Mouse (Mus musculus) embryo, embryonic 11 days (tissue): ENCODE measurements around the gene Rsg1.

Experiments used
- DNase-seq: peaks from one replicate; pipeline ENCODE4 v3.0.0-alpha.2; 2015

The Rsg1 gene

GRCm38 (mm10) chr4:141213342-141213741 is 414 bp upstream of the Rsg1 start:
- DNase-seq = no peak

- DNase-seq = peak; percentile 63
These were observed 638 bp downstream of the Rsg1 start for GRCm38 (mm10) chr4:141214337-141214851.

GRCm38 (mm10) chr4:141219583-141220213 is 5.9 kb downstream of the Rsg1 start:
- DNase-seq = no peak

- no peak for DNase-seq
These were observed 8.1 kb downstream of the Rsg1 start for GRCm38 (mm10) chr4:141221848-141222247.

GRCm38 (mm10) chr4:141222752-141223151 is 9.0 kb downstream of the Rsg1 start:
- DNase-seq = no peak

GRCm38 (mm10) chr4:141228687-141229086 is 14.9 kb downstream of the Rsg1 start:
- no peak for DNase-seq

- DNase-seq = no peak
These were observed 19.4 kb downstream of the Rsg1 start for GRCm38 (mm10) chr4:141233196-141233595.

- DNase-seq = no peak
These were observed 21.9 kb downstream of the Rsg1 start for GRCm38 (mm10) chr4:141235537-141236111.

- DNase-seq = no peak
These were observed 23.1 kb downstream of the Rsg1 start for GRCm38 (mm10) chr4:141236856-141237255.

- no peak for DNase-seq
These were observed 25.0 kb downstream of the Rsg1 start for GRCm38 (mm10) chr4:141238492-141239387.

- DNase-seq = peak; percentile 93
These were observed 25.8 kb downstream of the Rsg1 start, which contains the start of gene Arhgef19 for GRCm38 (mm10) chr4:141239388-141240125. Arhgef19 (plus strand) TSS chr4:141239499.

- DNase-seq = peak; percentile 64
These were observed 26.9 kb downstream of the Rsg1 start for GRCm38 (mm10) chr4:141240617-141241016.

- no peak for DNase-seq
These were observed 28.1 kb downstream of the Rsg1 start for GRCm38 (mm10) chr4:141241861-141242260.

- DNase-seq = peak; percentile 41
These were observed 29.0 kb downstream of the Rsg1 start for GRCm38 (mm10) chr4:141242651-141243241.

- DNase-seq = no peak
These were observed 29.9 kb downstream of the Rsg1 start for GRCm38 (mm10) chr4:141243636-141244035.

GRCm38 (mm10) chr4:141244401-141244800 is 30.6 kb downstream of the Rsg1 start:
- no peak for DNase-seq

GRCm38 (mm10) chr4:141244931-141245425 is 31.2 kb downstream of the Rsg1 start:
- DNase-seq = peak; percentile 21

GRCm38 (mm10) chr4:141246089-141246997 is 32.6 kb downstream of the Rsg1 start:
- DNase-seq = peak; percentile 13

- DNase-seq = peak; percentile 24
These were observed 33.2 kb downstream of the Rsg1 start for GRCm38 (mm10) chr4:141246998-141247350.

- peak; percentile 62 for DNase-seq
These were observed 34.2 kb downstream of the Rsg1 start for GRCm38 (mm10) chr4:141247776-141248613.
